Mouse (Mus musculus): ENCODE measurements around the gene Reep1. TPM values are rescaled to one million over a fixed set of nuclear protein-coding genes. Genes with fewer than 3 reads are reported as not detected.
A peak's percentile ranks its signal among the peaks of the same experiment; 100 is the strongest.
"Not testable (repeated sequence)": the region's sequence is repeated elsewhere in the genome, so short reads cannot be mapped to it uniquely, and the experiment has no call there.

The Reep1 gene
- polyA plus RNA-seq, 1 experiment from 2014 or later = 20.3 TPM

DNA sequence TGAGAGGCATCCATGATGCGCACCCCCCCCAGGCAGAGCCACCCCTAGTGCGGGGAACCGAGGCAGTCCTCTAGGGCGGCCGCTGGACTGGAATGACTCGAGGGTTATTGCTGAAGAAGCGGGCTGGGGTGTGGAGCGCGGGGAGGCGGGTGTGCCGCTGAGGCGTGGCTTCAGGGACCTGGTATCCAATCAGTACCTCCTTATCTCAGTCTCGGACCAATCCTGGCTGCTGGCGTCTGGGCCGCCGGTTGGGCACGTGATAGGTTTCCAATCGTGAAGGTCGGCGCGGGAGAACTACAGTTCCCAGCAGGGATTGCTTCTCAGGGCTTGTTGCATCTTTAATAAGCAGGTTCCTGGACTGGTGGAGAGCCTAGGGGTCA, 124.2 kb downstream of the Reep1 start:
- peaks cover 4% of the 10 kb centered on the region; the same call in 1 of the 2 replicates for H3K36me3 ChIP-seq (ENCODE audit: control insufficient read depth, insufficient read depth)
- peak; percentile 99 for ATAC-seq (replicated peaks; ENCODE audit: extremely low read depth, insufficient read depth, low FRiP score)
- 0% methylated on average over 21 of the region's 21 CpGs for WGBS
- H3K4me3 ChIP-seq (ENCODE audit: low read length) = peak overlapping the region; percentile 99
- H3K4me1 ChIP-seq (ENCODE audit: control insufficient read depth, insufficient read depth, low read length) = peaks cover 8% of the 10 kb centered on the region
- H3K27ac ChIP-seq (ENCODE audit: low read length) = peak overlapping the region; percentile 98
- peak overlapping the region; percentile 98 for H3K9ac ChIP-seq (ENCODE audit: low read length)
- H3K9me3 ChIP-seq (replicated peaks; ENCODE audit: control insufficient read depth, low read length) = no peaks in the 10 kb centered on the region
- peak overlapping the region; percentile 86 for H3K4me2 ChIP-seq (ENCODE audit: low read depth, low read length)
- no peaks in the 10 kb centered on the region for H3K27me3 ChIP-seq (ENCODE audit: control insufficient read depth, insufficient read depth, low read length)

GRCm38 (mm10) chr6:71836811-71837210, 129.4 kb downstream of the Reep1 start:
- peaks cover 6% of the 10 kb centered on the region for H3K4me1 ChIP-seq (ENCODE audit: control insufficient read depth, insufficient read depth, low read length)
- H3K9ac ChIP-seq (ENCODE audit: low read length) = no peak overlapping the region
- ATAC-seq (replicated peaks; ENCODE audit: extremely low read depth, insufficient read depth, low FRiP score) = no peak
- H3K27me3 ChIP-seq (ENCODE audit: control insufficient read depth, insufficient read depth, low read length) = no peaks in the 10 kb centered on the region
- no peak overlapping the region for H3K4me2 ChIP-seq (ENCODE audit: low read depth, low read length)
- no peaks in the 10 kb centered on the region for H3K9me3 ChIP-seq (replicated peaks; ENCODE audit: control insufficient read depth, low read length)
- no peak overlapping the region for H3K27ac ChIP-seq (ENCODE audit: low read length)
- peaks cover 5% of the 10 kb centered on the region; the same call in 1 of the 2 replicates for H3K36me3 ChIP-seq (ENCODE audit: control insufficient read depth, insufficient read depth)
- H3K4me3 ChIP-seq (ENCODE audit: low read length) = no peak overlapping the region
- 71% methylated on average over 2 of the region's 2 CpGs for WGBS

- Histone ChIP-seq H3K27me3 (ENCODE audit: control insufficient read depth, insufficient read depth, low read length) (no peaks in the 10 kb centered on the region), H3K4me3 (ENCODE audit: low read length) (no peak overlapping the region), H3K27ac (ENCODE audit: low read length) (no peak overlapping the region), H3K4me1 (ENCODE audit: control insufficient read depth, insufficient read depth, low read length) (no peaks in the 10 kb centered on the region), H3K9me3 (replicated peaks; ENCODE audit: control insufficient read depth, low read length) (no peaks in the 10 kb centered on the region), H3K4me2 (ENCODE audit: low read depth, low read length) (no peak overlapping the region), H3K9ac (ENCODE audit: low read length) (no peak overlapping the region), H3K36me3 (ENCODE audit: control insufficient read depth, insufficient read depth) (peaks cover 4% of the 10 kb centered on the region; the same call in 1 of the 2 replicates)
- no peak for ATAC-seq (replicated peaks; ENCODE audit: extremely low read depth, insufficient read depth, low FRiP score)
Measured at GRCm38 (mm10) chr6:71839815-71840214, 132.5 kb downstream of the Reep1 start.

DNA sequence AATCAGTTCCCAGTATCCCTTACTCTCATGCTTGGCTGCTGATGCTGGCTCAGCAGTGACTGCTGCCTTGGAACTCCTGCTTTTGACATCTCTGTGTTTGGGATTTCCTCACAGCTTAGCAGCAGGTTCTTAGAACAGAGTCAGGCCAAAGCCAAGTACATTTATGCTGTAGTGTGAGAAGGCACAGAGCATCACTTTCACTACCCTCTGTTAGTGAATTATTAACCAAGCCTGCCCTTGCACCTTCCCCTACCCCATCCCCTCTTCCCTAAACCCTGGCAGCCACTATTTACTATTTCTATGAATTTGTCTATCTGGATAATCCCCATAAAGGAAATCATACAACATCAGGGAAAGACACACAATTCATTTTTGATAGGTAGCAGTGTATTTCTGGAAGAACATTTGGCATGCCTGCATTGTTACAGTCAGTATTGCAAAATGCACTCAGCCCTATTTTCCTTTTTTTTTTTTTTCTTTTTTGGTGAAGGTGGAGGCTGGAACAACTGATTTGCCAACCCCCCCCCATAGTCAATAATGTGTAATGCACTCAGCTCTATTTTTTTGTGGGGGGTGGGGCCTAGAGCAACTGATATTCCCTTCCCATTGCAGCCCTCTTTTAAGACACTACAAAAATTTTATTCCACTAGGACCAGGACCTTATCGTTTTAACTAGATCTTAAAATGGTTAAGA, 133.4 kb downstream of the Reep1 start:
- Histone ChIP-seq H3K4me3 (ENCODE audit: low read length) (no peak overlapping the region), H3K9ac (ENCODE audit: low read length) (no peak overlapping the region), H3K36me3 (ENCODE audit: control insufficient read depth, insufficient read depth) (peaks cover 2% of the 10 kb centered on the region; the same call in 1 of the 2 replicates), H3K9me3 (replicated peaks; ENCODE audit: control insufficient read depth, low read length) (no peaks in the 10 kb centered on the region), H3K4me1 (ENCODE audit: control insufficient read depth, insufficient read depth, low read length) (no peaks in the 10 kb centered on the region), H3K27ac (ENCODE audit: low read length) (no peak overlapping the region), H3K4me2 (ENCODE audit: low read depth, low read length) (no peak overlapping the region), H3K27me3 (ENCODE audit: control insufficient read depth, insufficient read depth, low read length) (no peaks in the 10 kb centered on the region)
- 95% methylated on average over 1 of the region's 1 CpGs for WGBS
- ATAC-seq (replicated peaks; ENCODE audit: extremely low read depth, insufficient read depth, low FRiP score) = no peak

GRCm38 (mm10) chr6:71846906-71847305, 139.5 kb downstream of the Reep1 start:
- ATAC-seq (replicated peaks; ENCODE audit: extremely low read depth, insufficient read depth, low FRiP score); H3K9me3 ChIP-seq (replicated peaks; ENCODE audit: control insufficient read depth, low read length); H3K4me1 ChIP-seq (ENCODE audit: control insufficient read depth, insufficient read depth, low read length); H3K4me2 ChIP-seq (ENCODE audit: low read depth, low read length); H3K27ac ChIP-seq (ENCODE audit: low read length); H3K4me3 ChIP-seq (ENCODE audit: low read length); H3K9ac ChIP-seq (ENCODE audit: low read length); H3K27me3 ChIP-seq (ENCODE audit: control insufficient read depth, insufficient read depth, low read length): not testable (repeated sequence)
- peaks cover 22% of the 10 kb centered on the region for H3K36me3 ChIP-seq (ENCODE audit: control insufficient read depth, insufficient read depth)
- 89% methylated on average over 6 of the region's 6 CpGs for WGBS

Other genes starting within 250 kb of the Reep1 start
- 13.1 and 13.8 TPM in 2 replicates for gene Rnf103, start 213.7 kb upstream of the Reep1 start, polyA plus RNA-seq (2015; fragmentation: Nextera tagmentation; extraction: Ambion mirVana)
- gene Chmp3, start 163.8 kb upstream of the Reep1 start, polyA plus RNA-seq (2015; fragmentation: Nextera tagmentation; extraction: Ambion mirVana) = 64.1 and 67.6 TPM in 2 replicates
- gene Kdm3a, start 74.6 kb upstream of the Reep1 start, polyA plus RNA-seq (2015; fragmentation: Nextera tagmentation; extraction: Ambion mirVana) = 34.1 and 35.1 TPM in 2 replicates
- 61.3 and 61.7 TPM in 2 replicates for gene Mrpl35, start 119.4 kb downstream of the Reep1 start, polyA plus RNA-seq (2015; fragmentation: Nextera tagmentation; extraction: Ambion mirVana)
- gene Immt, start 123.8 kb downstream of the Reep1 start, polyA plus RNA-seq (2015; fragmentation: Nextera tagmentation; extraction: Ambion mirVana) = 368 and 402 TPM in 2 replicates
- gene Ptcd3, start 201.2 kb downstream of the Reep1 start, polyA plus RNA-seq (2015; fragmentation: Nextera tagmentation; extraction: Ambion mirVana) = 107 and 114 TPM in 2 replicates
- gene Polr1a, start 201.5 kb downstream of the Reep1 start, polyA plus RNA-seq (2015; fragmentation: Nextera tagmentation; extraction: Ambion mirVana) = 21.9 and 22.0 TPM in 2 replicates

Data from heart, embryonic 16.5 days (tissue).